Mouse (Mus musculus) cerebellum, postnatal 4 days (tissue): ENCODE data around the gene Gtf3c4.

Experiments
- DNase-seq, 2 experiments: peaks; one replicate each; pipeline ENCODE4 v3.0.0; 2022; ENCODE audit warnings: low spot score in 2 of 2, mixed read lengths in 1 of 2

Gtf3c4 gene

GRCm38 (mm10) chr2:28840222-28840951 lies at the start of gene Gtf3c4, which contains the start of gene Ddx31:
Gtf3c4 (minus strand) TSS chr2:28840360.
Ddx31 (plus strand) TSS chr2:28840406.
- peak; percentile 91 to 94 for DNase-seq

DNA sequence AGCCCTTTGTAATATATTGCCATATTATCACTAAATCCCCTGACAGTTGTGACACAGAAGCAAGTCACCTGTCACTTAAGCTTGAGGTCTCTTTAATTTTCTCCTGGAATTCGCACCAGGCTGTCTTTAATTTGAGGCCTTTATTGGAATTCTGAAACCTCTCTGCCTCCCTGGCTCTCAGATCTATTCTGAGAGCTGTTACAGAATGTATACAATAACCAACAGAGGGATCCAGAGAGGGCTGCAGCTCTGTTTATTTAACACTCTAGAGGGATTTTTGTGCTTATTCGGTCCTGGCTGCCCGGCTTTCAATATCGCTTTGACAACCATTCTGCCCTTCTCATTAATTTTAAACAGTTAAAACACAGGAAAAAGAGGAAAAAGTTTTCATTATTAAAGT lies 44.8 kb upstream of the Gtf3c4 start:
- no peak for DNase-seq

DNA sequence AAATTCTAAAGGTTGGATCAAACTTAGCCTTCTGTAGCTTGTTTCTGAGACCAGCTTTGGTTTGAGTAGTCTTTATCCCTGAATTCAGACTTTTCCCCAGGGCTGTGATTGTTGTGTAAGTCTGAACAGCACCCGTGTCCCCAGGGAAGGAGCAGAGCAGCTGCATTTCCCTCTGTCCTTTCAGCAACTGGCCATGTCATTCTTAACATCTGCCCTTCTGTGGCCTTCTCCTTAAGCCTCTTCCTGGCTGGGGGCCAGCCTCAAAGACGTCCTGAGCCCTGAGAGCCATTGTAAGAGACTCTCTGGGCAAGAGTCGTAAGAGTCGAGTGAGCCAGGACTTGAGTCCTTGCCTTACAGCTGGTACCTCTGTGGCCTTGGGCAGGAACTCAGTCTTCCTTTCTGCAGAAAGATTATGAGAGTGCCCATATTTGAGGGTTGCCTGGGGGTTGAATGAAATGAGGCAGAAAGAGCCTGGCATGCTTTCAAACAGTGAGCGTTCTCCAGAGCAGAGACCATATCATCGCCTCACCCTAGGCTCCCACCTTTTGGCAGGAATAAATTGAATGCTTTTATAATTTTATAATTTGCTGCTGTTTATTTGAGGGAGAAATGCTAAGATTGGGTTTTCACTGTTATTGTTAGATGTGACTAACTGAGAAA lies 42.8 kb upstream of the Gtf3c4 start:
- DNase-seq, result peak in 1 of 2 experiments; percentile 24

- DNase-seq, result no peak
Measured at GRCm38 (mm10) chr2:28882047-28882446, 41.9 kb upstream of the Gtf3c4 start.

DNA sequence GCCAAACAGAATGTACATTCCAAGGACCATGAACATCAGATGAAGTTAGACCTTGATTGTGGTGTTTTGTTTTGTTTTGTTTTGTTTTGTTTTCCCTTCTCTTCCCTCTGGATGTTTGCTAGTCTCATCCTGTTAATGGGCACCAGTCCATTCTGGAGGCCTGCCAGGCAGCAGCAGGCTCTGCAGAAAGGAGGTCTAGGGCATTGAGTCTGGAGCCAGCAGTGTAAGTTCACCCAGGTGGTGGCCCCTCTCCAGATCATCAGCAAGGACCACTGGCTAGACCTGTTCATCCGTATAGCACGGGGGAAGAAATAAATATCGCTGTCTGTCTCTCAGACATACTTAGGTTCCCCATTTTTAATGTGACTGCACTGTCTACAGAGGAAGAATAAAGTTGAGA lies 41.1 kb upstream of the Gtf3c4 start:
- peak; percentile 43 to 77 for DNase-seq

DNA sequence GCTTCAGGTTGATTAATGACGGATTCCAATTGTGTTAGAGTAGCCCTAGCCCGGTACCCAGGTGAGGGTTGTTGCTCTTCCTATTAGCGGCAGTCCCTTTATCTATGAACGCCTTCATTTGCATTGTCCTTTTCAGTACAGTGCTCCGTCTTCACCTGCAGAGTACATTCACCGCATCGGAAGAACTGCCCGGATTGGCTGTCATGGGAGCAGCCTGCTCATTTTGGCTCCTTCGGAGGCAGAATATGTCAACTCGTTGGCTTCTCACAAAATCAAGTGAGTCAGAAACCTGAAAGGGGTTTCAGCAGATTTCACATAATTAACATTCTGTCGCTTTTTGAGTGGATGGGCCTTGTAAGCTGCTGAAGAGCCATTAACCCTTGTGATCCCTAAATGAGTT lies 35.4 kb upstream of the Gtf3c4 start:
- no peak for DNase-seq

- peak in 1 of 2 experiments; percentile 68 for DNase-seq
Measured at GRCm38 (mm10) chr2:28867495-28867894, 27.3 kb upstream of the Gtf3c4 start.

DNA sequence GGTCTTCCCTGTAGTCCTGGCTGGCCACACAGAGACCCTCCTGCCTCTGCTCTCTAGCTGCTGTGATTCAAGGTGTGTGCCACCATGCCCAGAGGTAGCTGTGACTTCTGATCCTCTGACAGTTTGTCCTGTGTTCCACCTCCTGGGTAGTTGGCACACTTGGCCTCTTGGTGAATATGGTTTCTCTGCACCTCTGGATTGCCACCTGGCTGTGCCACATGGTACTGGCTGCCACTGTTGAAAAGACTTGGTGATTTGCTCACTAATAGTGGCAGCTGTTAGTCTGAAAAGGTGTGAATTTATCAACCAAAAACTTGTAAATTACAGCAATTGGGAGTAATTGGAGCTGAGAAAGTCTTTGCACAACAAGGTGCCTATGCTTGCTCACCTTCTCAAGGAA lies 23.7 kb upstream of the Gtf3c4 start:
- DNase-seq, result no peak

DNA sequence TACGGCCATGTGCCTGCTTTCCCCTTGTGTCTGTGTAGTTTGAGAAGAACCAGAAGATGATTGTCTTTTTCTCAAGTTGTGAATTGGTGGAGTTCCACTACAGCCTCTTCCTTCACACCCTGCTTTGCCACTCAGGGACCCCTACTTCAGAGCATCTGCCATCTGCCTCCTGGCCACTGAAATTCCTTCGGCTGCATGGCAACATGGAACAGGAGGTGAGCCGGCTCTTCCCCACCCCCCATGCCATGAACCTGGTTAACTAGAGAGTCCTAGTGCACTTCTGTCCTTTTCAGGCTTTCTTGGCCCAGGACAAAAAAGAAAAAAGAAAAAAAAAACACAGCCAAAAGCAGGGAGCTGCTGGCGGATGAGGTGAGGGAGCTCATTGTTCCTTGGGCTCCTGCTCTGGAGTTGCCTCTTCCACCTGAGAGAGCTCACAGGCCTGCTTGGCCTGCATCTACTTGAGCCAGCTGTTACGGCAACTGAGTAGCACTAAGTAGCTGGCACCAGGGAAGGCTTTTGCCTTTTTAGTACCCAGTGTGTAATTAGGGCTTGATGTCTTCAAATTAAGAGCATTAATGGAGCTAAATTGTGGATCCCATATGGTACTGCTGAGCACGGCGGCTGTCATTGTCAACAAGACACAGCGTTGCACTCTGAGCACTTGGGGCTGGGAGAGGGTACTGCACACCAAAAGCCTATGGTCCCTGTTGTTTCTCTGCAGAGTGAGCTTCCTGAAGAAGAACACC lies 20.7 kb upstream of the Gtf3c4 start:
- DNase-seq, result peak in 1 of 2 experiments; percentile 46

DNA sequence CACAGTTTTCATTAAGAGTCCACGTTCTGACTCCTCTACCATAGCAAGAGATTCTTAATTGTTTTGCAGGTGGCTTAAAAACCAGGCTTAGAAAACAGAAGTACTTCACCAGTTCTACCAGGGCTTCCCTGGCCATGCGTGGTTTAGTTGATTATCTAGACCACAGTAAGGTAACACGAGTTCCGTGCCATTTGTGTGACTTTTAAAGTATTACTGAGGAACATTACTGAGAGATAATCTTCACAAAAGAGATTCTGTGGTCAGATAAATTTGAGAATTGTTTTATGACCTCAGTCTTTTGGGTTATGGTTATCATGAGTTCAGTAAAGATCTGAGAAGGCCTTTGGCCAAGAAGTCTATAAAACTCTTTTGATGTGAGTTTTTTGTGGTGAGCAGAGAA lies 19.1 kb upstream of the Gtf3c4 start:
- no peak for DNase-seq

GRCm38 (mm10) chr2:28855773-28856172 lies 15.6 kb upstream of the Gtf3c4 start:
- no peak for DNase-seq

DNA sequence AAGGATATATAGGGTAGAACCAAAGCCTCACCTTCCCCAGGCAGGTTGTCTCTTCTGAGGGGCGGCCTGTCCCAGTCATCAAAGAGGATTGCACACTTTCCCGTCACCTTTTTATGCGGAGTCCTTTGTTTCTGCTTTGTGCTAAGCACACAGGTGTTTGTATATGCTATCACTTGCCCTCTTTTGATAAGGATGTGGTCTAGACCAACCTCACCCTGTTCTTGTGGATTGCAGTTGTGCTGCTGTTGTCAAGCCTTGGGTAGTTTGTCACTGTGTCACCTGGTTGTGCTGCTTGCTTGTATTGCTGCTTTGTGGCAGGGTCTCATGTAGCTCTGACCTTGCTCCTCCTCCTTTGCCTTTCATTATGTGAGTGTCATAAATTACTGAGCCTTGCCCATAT lies 12.4 kb upstream of the Gtf3c4 start:
- DNase-seq, result no peak

DNA sequence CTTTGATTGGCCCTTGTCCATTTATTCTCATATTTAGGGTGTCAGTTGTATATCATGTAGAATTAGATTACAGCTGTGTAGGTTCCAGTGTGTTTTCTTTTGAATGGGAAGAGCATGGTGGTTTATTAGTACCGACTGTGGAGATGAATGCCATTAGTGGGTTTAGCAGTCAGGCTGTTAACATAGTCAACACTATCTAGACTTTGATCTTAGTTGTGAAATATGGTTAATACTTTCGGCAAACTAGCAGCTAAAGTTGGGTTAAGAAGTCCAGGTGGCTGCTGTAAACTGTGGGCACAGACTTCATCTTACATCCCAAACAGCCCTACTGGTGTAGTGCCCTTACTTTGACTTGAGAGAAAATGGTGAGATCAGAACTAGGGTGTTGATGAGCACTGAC lies 8.7 kb upstream of the Gtf3c4 start:
- no peak for DNase-seq

DNA sequence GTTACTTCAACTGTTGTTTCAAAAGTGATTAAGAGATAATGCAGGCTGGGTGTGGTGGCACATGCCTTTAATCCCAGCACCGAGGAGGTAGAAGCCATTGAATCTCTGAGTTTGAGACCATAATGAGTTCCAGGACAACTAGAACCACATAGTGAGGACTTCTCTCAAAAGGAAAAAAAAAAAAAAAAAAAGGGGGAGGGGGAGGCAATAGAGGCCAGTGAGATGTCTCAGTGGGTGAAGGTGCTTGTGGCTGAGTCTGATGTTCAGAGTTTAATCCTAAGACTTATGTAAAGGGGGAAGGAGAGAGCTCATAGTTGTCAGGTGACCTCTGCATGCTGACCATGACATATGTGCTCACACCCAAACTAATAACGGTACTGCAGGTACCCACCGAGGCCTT lies 1.9 kb upstream of the Gtf3c4 start:
- no peak for DNase-seq

GRCm38 (mm10) chr2:28839501-28840221 lies 499 bp downstream of the Gtf3c4 start:
- DNase-seq, result no peak

DNA sequence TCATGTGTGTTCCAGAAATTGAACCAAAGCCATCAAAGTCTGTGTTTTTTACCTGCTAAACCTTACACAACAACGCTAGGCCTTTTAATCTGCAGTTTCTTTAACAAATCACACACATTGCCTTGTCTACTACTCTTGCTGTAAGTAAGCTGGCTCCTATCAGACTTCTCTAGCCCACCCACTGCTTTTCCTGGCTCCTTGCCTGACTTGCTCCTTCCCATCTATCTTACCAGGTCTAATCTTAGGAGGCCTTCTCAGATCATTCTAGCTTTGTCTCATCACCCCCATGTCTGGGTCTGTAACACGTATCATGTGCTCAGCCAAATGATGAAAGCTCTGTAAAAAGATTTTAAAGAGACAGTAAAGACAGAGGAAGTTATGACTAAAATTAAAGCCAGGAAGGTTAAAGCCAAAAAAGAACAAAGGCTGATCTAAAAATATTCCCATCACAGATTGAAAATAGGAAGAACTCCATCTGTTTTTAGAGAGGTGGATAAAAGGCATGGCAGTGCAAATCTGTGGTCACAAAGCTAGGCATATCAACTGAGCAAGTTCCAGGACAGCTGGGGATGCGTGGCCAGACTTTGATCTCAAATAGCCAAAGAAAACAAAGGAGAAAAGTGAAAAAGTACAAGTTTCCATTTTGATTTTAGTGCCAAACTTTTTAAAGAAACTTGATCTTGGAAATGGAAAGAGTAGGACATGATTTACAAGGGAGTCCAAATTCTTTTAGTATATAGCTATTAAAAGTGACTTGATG lies 3.8 kb downstream of the Gtf3c4 start:
- peak in 1 of 2 experiments; percentile 35 for DNase-seq

- no peak for DNase-seq
Measured at GRCm38 (mm10) chr2:28829265-28829664, 10.9 kb downstream of the Gtf3c4 start.

- DNase-seq, result no peak
Measured at GRCm38 (mm10) chr2:28818866-28819265, 21.3 kb downstream of the Gtf3c4 start.

DNA sequence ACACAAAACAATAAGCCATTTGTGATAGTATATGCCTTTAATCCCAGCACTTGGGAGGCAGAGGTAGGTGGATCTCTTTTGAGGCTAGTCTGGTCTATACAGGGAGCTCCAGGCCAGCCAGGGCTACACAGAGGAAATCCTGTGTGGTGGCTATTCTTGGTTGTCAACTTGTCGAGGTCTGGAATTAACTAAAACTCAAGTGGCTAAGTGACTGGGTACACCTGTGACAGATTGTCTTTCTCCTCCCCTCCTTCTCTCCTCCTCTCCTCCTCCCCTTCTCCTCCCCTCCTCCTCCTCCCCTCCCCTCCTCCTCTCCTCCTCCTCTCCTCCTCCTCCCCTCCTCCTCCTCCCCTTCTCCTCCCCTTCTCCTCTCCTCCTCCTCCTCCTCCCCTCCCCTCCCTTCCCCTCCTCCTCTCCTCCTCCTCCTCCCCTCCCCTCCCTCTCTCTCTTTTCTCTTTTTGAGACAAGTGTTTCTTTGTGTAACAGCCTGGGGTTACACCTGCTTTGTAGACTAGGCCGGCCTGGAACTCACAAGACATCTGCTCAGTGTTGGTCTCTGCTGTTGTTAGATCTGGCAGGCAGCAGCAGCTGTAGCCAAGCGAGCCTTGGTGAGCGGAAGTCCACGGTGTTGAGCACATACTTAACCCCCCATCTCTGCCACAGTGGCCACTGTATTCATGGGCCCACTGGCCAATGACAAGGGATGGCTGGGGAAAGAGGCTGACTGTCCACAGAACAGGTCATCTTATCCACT lies 29.7 kb downstream of the Gtf3c4 start:
- no peak for DNase-seq

GRCm38 (mm10) chr2:28808841-28809240 lies 31.3 kb downstream of the Gtf3c4 start:
- DNase-seq, result no peak
